Mouse (Mus musculus): Measurements from ENCODE around the gene Cd38.
A peak's percentile ranks its signal among the peaks of the same experiment; 100 is the strongest.

The Cd38 gene

DNA sequence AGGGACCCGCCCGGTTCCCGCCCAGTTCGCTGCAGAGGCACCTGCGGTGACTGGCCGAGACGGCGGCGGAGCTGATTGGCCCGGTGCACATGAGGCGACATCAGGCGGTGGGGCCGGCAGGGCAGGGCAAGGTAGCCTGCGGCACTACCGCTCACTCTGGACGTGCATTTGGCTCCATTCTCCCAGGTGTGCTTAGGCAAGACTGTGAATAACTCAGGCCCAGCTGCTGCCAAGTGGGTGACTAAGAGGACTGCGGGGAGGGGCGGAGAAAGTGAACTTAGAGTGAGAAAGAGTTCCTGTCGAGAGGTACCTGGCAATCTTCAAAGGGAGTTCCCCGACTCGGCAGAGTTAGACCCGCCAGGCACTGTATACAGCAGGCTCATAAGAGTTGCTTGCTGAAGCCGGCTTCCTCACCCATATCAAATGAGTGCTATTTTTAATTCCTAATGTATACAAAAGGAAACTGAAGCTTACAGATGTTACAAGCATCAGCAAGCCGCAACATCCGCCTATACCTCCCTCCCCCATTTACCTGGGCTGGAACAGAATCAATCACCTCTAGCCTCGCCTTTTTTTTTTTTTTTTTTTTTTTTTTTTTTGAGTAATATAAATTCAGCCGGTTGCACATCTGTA lies 79.9 kb downstream of the Cd38 start:
- peak; percentile 82 for DNase-seq

DNA sequence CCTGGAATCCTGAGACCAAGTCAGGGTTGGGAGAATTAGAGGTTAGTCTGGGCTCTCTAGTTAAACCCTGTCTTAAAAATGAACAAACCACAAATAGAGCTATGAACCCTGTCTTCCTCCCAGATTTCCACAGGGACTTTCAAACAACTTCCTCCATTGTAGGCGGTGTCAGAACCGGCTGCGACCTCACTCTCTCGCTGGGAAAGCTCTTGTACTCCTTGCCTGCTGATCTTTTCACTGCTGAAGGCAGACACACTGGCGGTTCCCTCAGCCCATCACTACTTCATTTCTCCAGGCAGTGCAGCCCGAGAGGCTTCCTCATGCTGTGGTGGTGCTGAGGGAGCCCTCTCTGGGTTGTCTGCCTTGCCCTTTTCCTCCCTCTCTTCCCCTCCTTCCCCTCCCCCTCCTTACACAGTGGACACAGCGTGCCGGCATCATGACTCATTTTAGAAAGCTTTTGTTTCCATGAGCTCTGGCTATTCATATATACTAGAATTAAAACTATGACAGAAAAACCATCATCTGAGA lies 80.5 kb downstream of the Cd38 start:
- peak; percentile 52 for DNase-seq

DNA sequence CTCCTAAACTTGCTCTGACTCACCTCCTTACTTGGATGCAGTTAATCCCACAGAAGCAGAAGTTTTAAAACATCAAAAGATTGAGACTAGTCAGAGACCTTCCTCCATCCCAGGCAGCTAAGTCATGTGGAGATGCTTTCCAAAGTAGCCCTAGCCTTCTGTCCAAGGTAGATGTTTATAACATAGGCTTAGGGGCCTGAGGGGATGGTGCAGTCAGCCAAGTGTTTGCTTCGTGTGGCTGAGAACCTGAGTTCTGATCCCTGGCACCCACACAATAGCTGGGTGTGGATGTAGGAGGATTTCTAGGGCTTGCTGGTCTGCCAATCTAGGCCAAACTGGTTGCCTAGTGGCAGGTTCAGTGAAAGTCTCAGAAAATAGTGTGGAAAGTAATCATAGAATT lies 84.9 kb downstream of the Cd38 start:
- no peak for DNase-seq

DNA sequence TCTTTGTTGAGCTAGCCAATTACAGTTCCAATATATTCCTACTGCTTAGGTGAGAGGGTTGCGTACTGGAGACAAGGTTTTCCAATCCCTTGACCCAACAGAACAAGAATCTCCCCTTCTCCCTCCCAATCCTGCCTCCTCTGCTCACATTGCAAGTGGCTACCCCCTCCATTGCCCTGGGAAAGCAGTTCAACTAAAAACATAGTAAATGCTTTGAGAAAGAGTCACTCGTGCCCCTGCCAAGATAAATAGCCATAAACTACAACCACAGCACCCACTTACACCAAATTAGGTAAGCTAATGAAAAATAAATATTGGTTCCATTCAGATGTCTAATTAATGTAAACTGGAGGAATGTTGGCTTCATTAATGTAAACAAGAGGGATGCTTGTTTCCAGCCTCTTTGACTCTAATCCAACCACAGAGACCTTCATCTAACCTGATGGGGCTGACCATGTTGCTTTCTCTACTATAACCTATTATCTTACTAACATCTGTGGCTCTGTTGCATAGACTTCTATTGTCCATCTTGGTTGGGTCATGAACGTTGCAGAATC lies 91.6 kb downstream of the Cd38 start:
- no peak for DNase-seq

DNA sequence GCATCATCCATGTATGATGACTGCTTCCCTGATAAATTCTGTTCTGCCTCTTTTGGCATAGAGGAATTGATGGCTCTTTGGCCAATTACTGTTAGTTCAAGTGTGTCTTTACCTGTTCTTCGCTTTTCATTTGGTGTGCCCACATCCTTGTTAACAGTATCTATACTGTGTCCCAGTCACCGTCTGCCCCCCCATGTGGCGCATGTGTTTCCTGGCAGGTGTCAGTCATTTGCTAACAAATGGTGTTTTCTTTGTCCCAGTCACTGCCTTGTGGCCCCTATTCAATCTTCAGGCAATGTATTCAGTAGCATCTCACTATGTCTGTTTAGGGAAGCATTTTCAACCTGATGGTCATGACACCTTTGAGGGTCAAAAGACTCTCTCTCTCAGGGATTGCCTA lies 92.7 kb downstream of the Cd38 start:
- DNase-seq: peak; percentile 57
